Mouse (Mus musculus): ENCODE data around the gene Fmr1nb. TPM values are rescaled to one million over a fixed set of nuclear protein-coding genes. Genes with fewer than 3 reads are reported as not detected.
"Not testable (repeated sequence)": the region's sequence is repeated elsewhere in the genome, so short reads cannot be mapped to it uniquely, and the experiment has no call there.

The Fmr1nb gene
- polyA plus RNA-seq (2016; fragmentation: Nextera tagmentation; extraction: Ambion mirVana), result 0.96 and 1.6 TPM in 2 replicates

DNA sequence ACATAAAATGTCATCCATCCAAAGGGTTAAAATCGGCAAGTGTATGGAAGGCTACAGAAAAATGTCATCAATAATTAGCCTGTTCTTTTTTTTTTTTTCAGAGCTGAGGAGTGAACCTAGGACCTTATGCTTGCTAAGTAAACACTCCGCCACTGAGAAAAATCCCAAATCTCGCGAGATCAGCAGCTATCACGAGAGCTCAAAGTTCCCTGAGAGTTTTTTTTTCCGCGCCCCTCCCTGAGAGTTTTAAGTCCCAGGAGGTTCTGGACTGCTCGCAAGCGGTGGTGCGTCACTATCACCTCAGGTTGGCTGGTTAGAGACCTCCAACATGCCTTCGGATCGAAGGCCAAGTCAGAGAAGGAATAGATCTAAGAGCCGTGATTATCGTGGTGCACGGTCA, at the start of gene Fmr1nb:
TSS of gene Fmr1nb (plus strand) at position 234 of the 400 bp plus-strand sequence.
- Histone ChIP-seq H3K4me2 (no peak within 1 kb of the TSS), H3K9me3 (replicated peaks) (no peaks in the 10 kb centered on the region), H3K9ac (no peak within 1 kb of the TSS), H3K36me3 (no peaks in the 10 kb centered on the region), H3K4me1 (replicated peaks) (no peaks in the 10 kb centered on the region), H3K4me3 (no peak within 1 kb of the TSS), H3K27me3 (replicated peaks) (no peaks in the 10 kb centered on the region), H3K27ac (ENCODE audit: poor library complexity, severe bottlenecking) (no peak within 1 kb of the TSS)
- WGBS, result 74% methylated on average over 15 of the region's 15 CpGs
- ATAC-seq (ENCODE audit: insufficient number of reproducible peaks, low FRiP score), result no peak

- 54% methylated on average over 1 of the region's 1 CpGs for WGBS
- Histone ChIP-seq H3K27ac (ENCODE audit: poor library complexity, severe bottlenecking) (no peak overlapping the region), H3K4me2 (no peak overlapping the region), H3K4me3 (no peak overlapping the region), H3K9ac (no peak overlapping the region), H3K9me3 (replicated peaks) (no peaks in the 10 kb centered on the region), H3K4me1 (replicated peaks) (no peaks in the 10 kb centered on the region), H3K27me3 (replicated peaks) (no peaks in the 10 kb centered on the region), H3K36me3 (no peaks in the 10 kb centered on the region)
- ATAC-seq (ENCODE audit: insufficient number of reproducible peaks, low FRiP score), result no peak
Observed at GRCm38 (mm10) chrX:68736902-68737301, 24.7 kb upstream of the Fmr1nb start.

DNA sequence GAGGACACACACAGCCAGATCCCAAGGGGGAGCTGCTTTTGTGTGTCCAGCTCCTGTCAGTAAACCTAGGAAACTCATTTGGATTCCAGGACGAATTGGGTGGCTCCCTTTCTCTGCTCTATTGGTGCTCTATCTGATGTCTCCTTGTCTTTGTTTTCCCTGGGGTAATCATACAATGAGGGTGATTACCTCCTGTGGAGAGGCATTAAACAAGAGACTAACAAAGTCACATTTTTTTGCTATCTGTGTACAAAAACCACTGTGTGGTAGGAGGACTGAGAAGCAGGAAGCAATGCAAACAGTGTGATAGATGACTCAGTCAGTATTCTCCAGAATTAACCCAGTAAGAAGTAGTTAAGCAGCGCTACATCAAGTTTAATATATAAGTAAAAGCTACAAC, 21.6 kb upstream of the Fmr1nb start:
- Histone ChIP-seq H3K36me3 (no peaks in the 10 kb centered on the region), H3K9ac (no peak overlapping the region), H3K27ac (ENCODE audit: poor library complexity, severe bottlenecking) (no peak overlapping the region), H3K27me3 (replicated peaks) (no peaks in the 10 kb centered on the region), H3K4me1 (replicated peaks) (no peaks in the 10 kb centered on the region), H3K4me2 (no peak overlapping the region), H3K9me3 (replicated peaks) (no peaks in the 10 kb centered on the region), H3K4me3 (no peak overlapping the region)
- 45% methylated on average over 2 of the region's 2 CpGs for WGBS
- no peak for ATAC-seq (ENCODE audit: insufficient number of reproducible peaks, low FRiP score)

- H3K4me1 ChIP-seq (replicated peaks); H3K9ac ChIP-seq; ATAC-seq (ENCODE audit: insufficient number of reproducible peaks, low FRiP score); H3K36me3 ChIP-seq; H3K9me3 ChIP-seq (replicated peaks); H3K27me3 ChIP-seq (replicated peaks); H3K27ac ChIP-seq (ENCODE audit: poor library complexity, severe bottlenecking): not testable (repeated sequence)
- peak overlapping the region; percentile 50 for H3K4me2 ChIP-seq
- WGBS, result 18% methylated on average over 2 of the region's 2 CpGs
- peak overlapping the region; percentile 40 for H3K4me3 ChIP-seq
Observed at GRCm38 (mm10) chrX:68820449-68820848, 58.8 kb downstream of the Fmr1nb start.

GRCm38 (mm10) chrX:68821059-68821458, 59.4 kb downstream of the Fmr1nb start, which contains the start of gene Gm14698:
Gene Gm14698, plus strand, starts transcription at chrX:68821093.
- not testable (repeated sequence) for H3K27ac ChIP-seq (ENCODE audit: poor library complexity, severe bottlenecking); H3K9me3 ChIP-seq (replicated peaks); H3K9ac ChIP-seq; H3K36me3 ChIP-seq; H3K27me3 ChIP-seq (replicated peaks); H3K4me1 ChIP-seq (replicated peaks)
- 26% methylated on average over 19 of the region's 36 CpGs for WGBS
- Histone ChIP-seq H3K4me2 (peak within 1 kb of the TSS; percentile 50), H3K4me3 (peak within 1 kb of the TSS; percentile 40)
- ATAC-seq (ENCODE audit: insufficient number of reproducible peaks, low FRiP score), result peak; percentile 79

- Histone ChIP-seq H3K4me2 (no peak overlapping the region), H3K9ac (no peak overlapping the region), H3K9me3 (replicated peaks) (no peaks in the 10 kb centered on the region), H3K27me3 (replicated peaks) (no peaks in the 10 kb centered on the region), H3K27ac (ENCODE audit: poor library complexity, severe bottlenecking) (no peak overlapping the region), H3K4me3 (no peak overlapping the region), H3K36me3 (no peaks in the 10 kb centered on the region), H3K4me1 (replicated peaks) (no peaks in the 10 kb centered on the region)
- ATAC-seq (ENCODE audit: insufficient number of reproducible peaks, low FRiP score), result no peak
- 25% methylated on average over 5 of the region's 5 CpGs for WGBS
Observed at GRCm38 (mm10) chrX:68839548-68840444, 78.2 kb downstream of the Fmr1nb start.

Other genes with a start within 250 kb of the Fmr1nb start
- gene Fmr1, start 83.3 kb upstream of the Fmr1nb start, polyA plus RNA-seq (2016; fragmentation: Nextera tagmentation; extraction: Ambion mirVana), result 61.3 and 66.7 TPM in 2 replicates
- 5.1 and 6.5 TPM in 2 replicates for gene Gm14698, start 59.3 kb downstream of the Fmr1nb start, polyA plus RNA-seq (2016; fragmentation: Nextera tagmentation; extraction: Ambion mirVana)
- gene Gm6812, start 131.2 kb downstream of the Fmr1nb start, polyA plus RNA-seq (2016; fragmentation: Nextera tagmentation; extraction: Ambion mirVana), result not detected in 2 replicates

Measured in heart, embryonic 12.5 days (tissue).